Mouse (Mus musculus) mature B cell (primary cell): ENCODE results near the gene Olfr50.

Experiments used
- in situ Hi-C: fragments of 300-500 bp; cut with MboI; formaldehyde crosslinking; loops from 2 replicates; pipeline ENCODE4 v1.14.3; 2019

Olfr50 gene

DNA sequence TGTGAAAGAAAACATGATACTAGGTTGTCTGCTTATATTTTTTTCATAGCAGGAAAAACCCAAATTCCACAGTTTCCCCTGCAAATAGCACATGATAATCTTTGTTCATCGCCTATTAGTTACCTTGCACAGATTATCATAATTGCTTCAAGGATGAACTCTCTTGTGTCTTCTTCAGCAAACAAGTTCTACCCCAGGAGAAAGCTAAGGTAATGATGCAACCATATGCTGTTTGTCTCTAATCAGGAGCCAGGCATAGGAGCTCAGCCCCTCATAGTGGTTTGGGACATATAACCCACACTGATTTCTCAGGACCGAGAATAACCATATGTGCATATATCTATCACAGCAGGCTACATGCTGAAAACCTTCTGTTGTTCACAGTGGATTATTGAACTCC is at the start of gene Olfr50:
Gene Olfr50 (plus strand): TSS at position 301 of the 400 bp plus-strand sequence.
- in situ Hi-C loops, result no loop called here

DNA sequence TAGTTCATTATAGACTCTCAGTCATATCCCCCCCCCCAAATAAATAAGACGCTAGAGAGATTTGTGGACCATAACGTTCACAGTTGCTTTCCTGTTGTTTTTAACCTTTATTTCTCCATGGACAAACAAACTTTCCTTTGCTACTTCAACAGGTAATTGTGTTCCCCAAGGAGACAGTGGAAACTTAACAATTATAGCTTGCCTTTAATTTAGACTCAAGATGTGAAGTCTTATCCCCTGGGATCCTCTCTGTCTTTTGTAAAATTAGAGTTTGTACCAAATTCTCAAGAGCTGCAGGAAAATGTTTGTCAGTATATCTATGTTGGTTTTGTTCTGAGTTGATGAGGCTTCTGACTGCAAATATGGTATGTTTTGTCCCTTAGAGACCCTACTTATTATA is 6.4 kb upstream of the Olfr50 start, which contains the start of gene Olfr348:
Gene Olfr348 (plus strand): TSS at position 301 of the 400 bp plus-strand sequence.
- in situ Hi-C loops, result no loop called here

DNA sequence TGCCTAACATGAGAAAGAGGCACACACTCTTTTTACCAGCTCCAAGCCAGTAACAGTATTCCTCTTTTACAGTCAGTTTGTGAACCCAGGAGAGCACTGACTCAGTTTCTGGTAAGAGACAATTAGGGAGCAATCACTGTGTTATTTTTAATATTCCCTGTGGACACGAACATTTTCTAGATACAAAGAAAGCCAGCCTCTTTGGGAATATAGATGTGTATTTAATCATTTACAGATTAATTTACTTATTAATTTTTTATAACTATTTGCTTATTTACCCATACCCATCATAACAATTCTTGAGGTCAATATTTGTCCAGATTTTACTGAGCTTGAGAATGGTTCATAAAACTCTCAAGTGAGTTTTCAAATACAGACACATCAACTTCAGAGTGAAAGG is 26.6 kb downstream of the Olfr50 start, which contains the start of gene Olfr3:
Gene Olfr3 (minus strand): TSS at position 101 of the 400 bp plus-strand sequence.
- in situ Hi-C loops, result no loop called here

DNA sequence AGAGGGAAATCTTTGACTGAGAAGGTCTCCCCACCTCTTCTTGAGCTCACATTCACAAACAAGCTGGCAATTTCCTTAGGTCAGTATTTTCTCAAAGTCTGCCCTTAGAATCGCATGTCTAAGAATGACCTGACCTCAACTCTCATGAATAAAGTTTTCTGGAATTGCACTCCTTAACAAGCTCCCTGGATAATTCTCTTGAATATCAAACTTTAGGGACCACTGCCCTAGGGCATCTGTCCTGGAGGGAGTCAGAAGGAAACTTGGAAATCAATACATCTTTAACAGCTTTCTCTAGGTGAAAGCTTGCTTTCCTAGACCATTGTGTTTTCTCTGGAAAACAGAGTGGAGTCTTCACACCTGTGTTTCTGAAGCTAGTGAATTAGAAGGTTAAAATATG is 55.7 kb downstream of the Olfr50 start, which contains the start of gene Olfr350:
Gene Olfr350 (plus strand): TSS at position 301 of the 400 bp plus-strand sequence.
- in situ Hi-C loops, result no loop called here
